Mouse (Mus musculus) urinary bladder, postnatal 14 days (tissue): ENCODE measurements at regions not wholly inside any gene's neighbourhood (a gene's known extent, or its start where the extent isn't known, plus 50 kb on each side); places are given as distances from the start of the nearest gene placed in this dataset.
A peak's percentile ranks its signal among the peaks of the same experiment; 100 is the strongest.

Experiments
- DNase-seq: peaks from one replicate; pipeline ENCODE4 v3.0.0; 2021; ENCODE audit warnings: low spot score

- no peak for DNase-seq
These were observed 62.5 kb downstream of the Cavin4 start for GRCm38 (mm10) chr4:48725660-48726348.

- DNase-seq: no peak
These were observed 63.1 kb downstream of the Cavin4 start for GRCm38 (mm10) chr4:48726349-48726835.

- DNase-seq: no peak
These were observed 71.7 kb downstream of the Cavin4 start for GRCm38 (mm10) chr4:48734854-48735564.

- no peak for DNase-seq
These were observed 82.9 kb downstream of the Cavin4 start for GRCm38 (mm10) chr4:48746237-48746636.

- no peak for DNase-seq
These were observed 86.3 kb downstream of the Cavin4 start for GRCm38 (mm10) chr4:48749566-48749965.

GRCm38 (mm10) chr4:48750087-48750486 is 86.8 kb downstream of the Cavin4 start:
- DNase-seq: no peak

- peak; percentile 41 for DNase-seq
These were observed 91.3 kb downstream of the Cavin4 start for GRCm38 (mm10) chr4:48754466-48755171.

GRCm38 (mm10) chr4:48760625-48761024 is 97.3 kb downstream of the Cavin4 start:
- no peak for DNase-seq

- DNase-seq: no peak
These were observed 103.1 kb downstream of the Cavin4 start for GRCm38 (mm10) chr4:48766458-48766857.

GRCm38 (mm10) chr4:48770403-48770953 is 107.2 kb downstream of the Cavin4 start:
- no peak for DNase-seq

GRCm38 (mm10) chr4:48770954-48771665 is 107.8 kb downstream of the Cavin4 start:
- DNase-seq: peak; percentile 34

- DNase-seq: no peak
These were observed 108.5 kb downstream of the Cavin4 start for GRCm38 (mm10) chr4:48771836-48772235.

- DNase-seq: peak; percentile 66
These were observed 116.0 kb downstream of the Cavin4 start for GRCm38 (mm10) chr4:48779202-48779905.

- no peak for DNase-seq
These were observed 116.6 kb downstream of the Cavin4 start for GRCm38 (mm10) chr4:48779955-48780354.

GRCm38 (mm10) chr4:48781099-48781498 is 117.8 kb downstream of the Cavin4 start:
- DNase-seq: no peak

GRCm38 (mm10) chr4:48782686-48783085 is 119.4 kb downstream of the Cavin4 start:
- DNase-seq: no peak

- DNase-seq: no peak
These were observed 127.8 kb downstream of the Cavin4 start for GRCm38 (mm10) chr4:48791096-48791495.

- no peak for DNase-seq
These were observed 140.5 kb downstream of the Cavin4 start for GRCm38 (mm10) chr4:48803777-48804176.

- no peak for DNase-seq
These were observed 145.3 kb downstream of the Cavin4 start for GRCm38 (mm10) chr4:48808571-48808970.

- no peak for DNase-seq
These were observed 170.4 kb downstream of the Cavin4 start for GRCm38 (mm10) chr4:48833718-48834117.

GRCm38 (mm10) chr4:48842777-48843214 is 179.5 kb downstream of the Cavin4 start:
- DNase-seq: peak; percentile 40
